In genomic region chr14:27727541-27727940, GRCm38 (mm10) we compare ENCODE assay signal across 27 mouse cellular contexts.
"Had no signal": no experiment of that assay in that cellular context is flagged by ENCODE, and none has a peak within 500 bp of the region (broad histone marks: within the 10 kb centered on the region; RNA-seq: fewer than 3 reads in every experiment).

No protein-coding gene starts in this region.

- ATAC-seq: liver, embryonic 12.5 days; liver, postnatal 0 days; midbrain, embryonic 13.5 days; midbrain, embryonic 15.5 days; midbrain, embryonic 16.5 days had no signal

- H3K4me2 ChIP-seq: limb, embryonic 12.5 days; limb, embryonic 13.5 days; limb, embryonic 15.5 days; liver, embryonic 11.5 days; liver, embryonic 12.5 days; liver, embryonic 13.5 days; liver, embryonic 15.5 days; lung, embryonic 14.5 days; lung, embryonic 15.5 days; midbrain, embryonic 11.5 days; midbrain, embryonic 12.5 days; midbrain, embryonic 13.5 days; midbrain, embryonic 15.5 days; neural tube, embryonic 12.5 days; neural tube, embryonic 13.5 days had no signal

- H3K36me3 ChIP-seq: limb, embryonic 10.5 days; limb, embryonic 12.5 days; limb, embryonic 13.5 days; limb, embryonic 15.5 days; liver, embryonic 12.5 days; liver, embryonic 13.5 days; liver, embryonic 15.5 days; lung, embryonic 15.5 days; midbrain, embryonic 10.5 days; midbrain, embryonic 12.5 days; midbrain, embryonic 13.5 days; midbrain, embryonic 15.5 days; neural tube, embryonic 12.5 days; neural tube, embryonic 13.5 days had no signal

- H3K27me3 ChIP-seq: limb, embryonic 12.5 days; limb, embryonic 13.5 days; limb, embryonic 15.5 days; liver, embryonic 12.5 days; liver, embryonic 13.5 days; liver, embryonic 15.5 days; lung, embryonic 15.5 days; megakaryocyte, embryonic 14.5 days; midbrain, embryonic 12.5 days; midbrain, embryonic 13.5 days; midbrain, embryonic 15.5 days; neural tube, embryonic 12.5 days; neural tube, embryonic 13.5 days had no signal

- H3K27ac ChIP-seq: left cerebral cortex, adult 2 months; limb, embryonic 10.5 days; limb, embryonic 12.5 days; limb, embryonic 13.5 days; limb, embryonic 15.5 days; liver, embryonic 12.5 days; liver, embryonic 13.5 days; liver, embryonic 14.5 days; liver, embryonic 15.5 days; lung, embryonic 15.5 days; macrophage; midbrain, embryonic 10.5 days; midbrain, embryonic 12.5 days; midbrain, embryonic 13.5 days; midbrain, embryonic 15.5 days; neural tube, embryonic 12.5 days; neural tube, embryonic 13.5 days had no signal

- H3K9ac ChIP-seq: limb, embryonic 12.5 days; limb, embryonic 13.5 days; limb, embryonic 15.5 days; liver, embryonic 12.5 days; liver, embryonic 13.5 days; liver, embryonic 14.5 days; liver, embryonic 15.5 days; liver, postnatal 0 days; lung, embryonic 14.5 days; lung, embryonic 15.5 days; midbrain, embryonic 12.5 days; midbrain, embryonic 13.5 days; midbrain, embryonic 15.5 days; neural tube, embryonic 12.5 days; neural tube, embryonic 13.5 days had no signal

- DNase-seq: left cerebral cortex, postnatal 4 days; liver; liver, embryonic 13.5 days; liver, postnatal 0 days; lung, embryonic 14.5 days; midbrain, embryonic 14.5 days had no signal

- H3K9me3 ChIP-seq: limb, embryonic 10.5 days; limb, embryonic 12.5 days; limb, embryonic 13.5 days; limb, embryonic 15.5 days; liver, embryonic 12.5 days; liver, embryonic 13.5 days; liver, embryonic 15.5 days; lung, embryonic 15.5 days; megakaryocyte, embryonic 14.5 days; midbrain, embryonic 10.5 days; midbrain, embryonic 12.5 days; midbrain, embryonic 13.5 days; midbrain, embryonic 15.5 days; neural tube, embryonic 12.5 days; neural tube, embryonic 13.5 days had no signal

- H3K4me3 ChIP-seq: left cerebral cortex, adult 2 months; limb, embryonic 10.5 days; limb, embryonic 12.5 days; limb, embryonic 13.5 days; limb, embryonic 15.5 days; liver, embryonic 12.5 days; liver, embryonic 13.5 days; liver, embryonic 15.5 days; lung, embryonic 15.5 days; megakaryocyte, embryonic 14.5 days; midbrain, embryonic 10.5 days; midbrain, embryonic 12.5 days; midbrain, embryonic 13.5 days; midbrain, embryonic 15.5 days; myocyte; neural tube, embryonic 12.5 days; neural tube, embryonic 13.5 days had no signal

- H3K4me1 ChIP-seq: limb, embryonic 15.5 days; liver, embryonic 12.5 days; liver, embryonic 13.5 days; liver, embryonic 15.5 days; lung, embryonic 15.5 days; megakaryocyte, embryonic 14.5 days; midbrain, embryonic 15.5 days had no signal
